Mouse (Mus musculus): ENCODE results near the gene Plxna2. TPM values are rescaled to one million over a fixed set of nuclear protein-coding genes. Genes with fewer than 3 reads are reported as not detected.

Plxna2 gene
- polyA plus RNA-seq, 2 experiments: 1.1 to 1.2 TPM

- Histone ChIP-seq H3K9me3 (ENCODE audit: control insufficient read depth, low read length) (no peaks in the 10 kb centered on the region), H3K9ac (replicated peaks) (no peak overlapping the region), H3K4me3 (ENCODE audit: insufficient read depth in 1 of 2, low read depth in 2 of 2, low read length in 2 of 2) (no peak overlapping the region), H3K4me1 (replicated peaks; ENCODE audit: control insufficient read depth in 2 of 2, insufficient read depth in 2 of 2, low read length in 1 of 2) (no peaks in the 10 kb centered on the region), H3K36me3 (replicated peaks; ENCODE audit: control insufficient read depth, insufficient read depth, low read depth) (no peaks in the 10 kb centered on the region), H3K27me3 (ENCODE audit: control insufficient read depth, insufficient read depth, low read length) (no peaks in the 10 kb centered on the region), H3K27ac (no peak overlapping the region), H3K4me2 (ENCODE audit: low read depth) (no peak overlapping the region)
- DNase-seq (ENCODE audit: low read depth in 3 of 3, low spot score in 3 of 3): no peak
- 63% methylated on average over 3 of the region's 3 CpGs for WGBS (ENCODE audit: insufficient replicate concordance)
- no peak for ATAC-seq (ENCODE audit: insufficient read depth)
- no peak for TF ChIP-seq EP300 (IDR thresholded peaks at IDR 0.05; ENCODE audit: low read depth)
- no peak for TF ChIP-seq CTCF (IDR thresholded peaks at IDR 0.05; ENCODE audit: low read depth)
Measured at GRCm38 (mm10) chr1:194782325-194782724, 164.3 kb downstream of the Plxna2 start.

- 16% methylated on average over 2 of the region's 2 CpGs for WGBS (ENCODE audit: insufficient replicate concordance)
- Histone ChIP-seq H3K9ac (replicated peaks) (no peak overlapping the region), H3K27ac (no peak overlapping the region), H3K9me3 (ENCODE audit: control insufficient read depth, low read length) (no peaks in the 10 kb centered on the region), H3K27me3 (ENCODE audit: control insufficient read depth, insufficient read depth, low read length) (no peaks in the 10 kb centered on the region), H3K36me3 (replicated peaks; ENCODE audit: control insufficient read depth, insufficient read depth, low read depth) (no peaks in the 10 kb centered on the region), H3K4me2 (ENCODE audit: low read depth) (no peak overlapping the region), H3K4me3 (ENCODE audit: insufficient read depth in 1 of 2, low read depth in 2 of 2, low read length in 2 of 2) (no peak overlapping the region), H3K4me1 (replicated peaks; ENCODE audit: control insufficient read depth in 2 of 2, insufficient read depth in 2 of 2, low read length in 1 of 2) (peaks cover 0 to 4% of the 10 kb centered on the region in 2 experiments; a peak in 2 of 4 replicates)
- DNase-seq (ENCODE audit: low read depth in 3 of 3, low spot score in 3 of 3): no peak
- ATAC-seq (ENCODE audit: insufficient read depth): no peak
- no peak for TF ChIP-seq CTCF (IDR thresholded peaks at IDR 0.05; ENCODE audit: low read depth)
- TF ChIP-seq EP300 (IDR thresholded peaks at IDR 0.05; ENCODE audit: low read depth): no peak
Measured at GRCm38 (mm10) chr1:194787626-194788025, 169.6 kb downstream of the Plxna2 start.

GRCm38 (mm10) chr1:194793226-194793924 lies 175.4 kb downstream of the Plxna2 start:
- Histone ChIP-seq H3K4me2 (ENCODE audit: low read depth) (no peak overlapping the region), H3K4me1 (replicated peaks; ENCODE audit: control insufficient read depth in 2 of 2, insufficient read depth in 2 of 2, low read length in 1 of 2) (peaks cover 5 to 13% of the 10 kb centered on the region in 2 experiments; a peak in 3 of 4 replicates), H3K27me3 (ENCODE audit: control insufficient read depth, insufficient read depth, low read length) (no peaks in the 10 kb centered on the region), H3K9me3 (ENCODE audit: control insufficient read depth, low read length) (no peaks in the 10 kb centered on the region), H3K27ac (no peak overlapping the region), H3K36me3 (replicated peaks; ENCODE audit: control insufficient read depth, insufficient read depth, low read depth) (no peaks in the 10 kb centered on the region), H3K9ac (replicated peaks) (no peak overlapping the region), H3K4me3 (ENCODE audit: insufficient read depth in 1 of 2, low read depth in 2 of 2, low read length in 2 of 2) (no peak overlapping the region)
- TF ChIP-seq CTCF (IDR thresholded peaks at IDR 0.05; ENCODE audit: low read depth): no peak
- no peak for TF ChIP-seq EP300 (IDR thresholded peaks at IDR 0.05; ENCODE audit: low read depth)
- DNase-seq (ENCODE audit: low read depth in 3 of 3, low spot score in 3 of 3): no peak
- WGBS (ENCODE audit: insufficient replicate concordance): 71% methylated on average over 8 of the region's 8 CpGs
- no peak for ATAC-seq (ENCODE audit: insufficient read depth)

GRCm38 (mm10) chr1:194795316-194795715 lies 177.3 kb downstream of the Plxna2 start:
- no peaks in the 10 kb centered on the region; the same call in 1 of the 2 replicates for H3K36me3 ChIP-seq (replicated peaks; ENCODE audit: control insufficient read depth, insufficient read depth, low read depth)
- peaks cover 5 to 9% of the 10 kb centered on the region in 2 experiments; a peak in 3 of 4 replicates for H3K4me1 ChIP-seq (replicated peaks; ENCODE audit: control insufficient read depth in 2 of 2, insufficient read depth in 2 of 2, low read length in 1 of 2)
- H3K9me3 ChIP-seq (ENCODE audit: control insufficient read depth, low read length): no peaks in the 10 kb centered on the region
- DNase-seq (ENCODE audit: low read depth in 3 of 3, low spot score in 3 of 3) (no peak), ATAC-seq (ENCODE audit: insufficient read depth) (no peak)
- H3K27ac ChIP-seq: no peak overlapping the region
- no peak overlapping the region for H3K4me2 ChIP-seq (ENCODE audit: low read depth)
- WGBS (ENCODE audit: insufficient replicate concordance): 73% methylated on average over 3 of the region's 3 CpGs
- TF ChIP-seq CTCF (IDR thresholded peaks at IDR 0.05; ENCODE audit: low read depth): no peak
- no peak for TF ChIP-seq EP300 (IDR thresholded peaks at IDR 0.05; ENCODE audit: low read depth)
- H3K9ac ChIP-seq (replicated peaks): no peak overlapping the region
- no peaks in the 10 kb centered on the region for H3K27me3 ChIP-seq (ENCODE audit: control insufficient read depth, insufficient read depth, low read length)
- H3K4me3 ChIP-seq (ENCODE audit: insufficient read depth in 1 of 2, low read depth in 2 of 2, low read length in 2 of 2): no peak overlapping the region

- H3K27ac ChIP-seq: no peak overlapping the region
- H3K9me3 ChIP-seq (ENCODE audit: control insufficient read depth, low read length): no peaks in the 10 kb centered on the region
- H3K4me2 ChIP-seq (ENCODE audit: low read depth): no peak overlapping the region
- H3K4me1 ChIP-seq (replicated peaks; ENCODE audit: control insufficient read depth in 2 of 2, insufficient read depth in 2 of 2, low read length in 1 of 2): peaks cover 5 to 9% of the 10 kb centered on the region in 2 experiments; a peak in 3 of 4 replicates
- H3K27me3 ChIP-seq (ENCODE audit: control insufficient read depth, insufficient read depth, low read length): no peaks in the 10 kb centered on the region
- no peak overlapping the region for H3K9ac ChIP-seq (replicated peaks)
- ATAC-seq (ENCODE audit: insufficient read depth) (peak; percentile 85), DNase-seq (ENCODE audit: low read depth in 3 of 3, low spot score in 3 of 3) (peak; percentile 24 to 39 (median 37))
- TF ChIP-seq CTCF (IDR thresholded peaks at IDR 0.05; ENCODE audit: low read depth): no peak
- TF ChIP-seq EP300 (IDR thresholded peaks at IDR 0.05; ENCODE audit: low read depth): peak; percentile 81
- H3K36me3 ChIP-seq (replicated peaks; ENCODE audit: control insufficient read depth, insufficient read depth, low read depth): no peaks in the 10 kb centered on the region; the same call in 1 of the 2 replicates
- WGBS (ENCODE audit: insufficient replicate concordance): 29% methylated on average over 1 of the region's 1 CpGs
- H3K4me3 ChIP-seq (ENCODE audit: insufficient read depth in 1 of 2, low read depth in 2 of 2, low read length in 2 of 2): no peak overlapping the region
Measured at GRCm38 (mm10) chr1:194797843-194798242, 179.8 kb downstream of the Plxna2 start.
